Mouse (Mus musculus): ENCODE measurements around the gene Gria1.

- TF ChIP-seq CTCF (IDR thresholded peaks at IDR 0.05; ENCODE audit: control insufficient read depth, insufficient read depth, insufficient read length) (no peak), MAX (IDR thresholded peaks at IDR 0.05) (no peak)
Measured at GRCm38 (mm10) chr11:57013464-57014190, 2.4 kb downstream of the Gria1 start.
